Mouse (Mus musculus) small intestine, adult 2 months (tissue): ENCODE results near the gene Cdk5. TPM values are rescaled to one million over a fixed set of nuclear protein-coding genes. Genes with fewer than 3 reads are reported as not detected.

ENCODE experiments used
- H3K27ac ChIP-seq: fragments of 200-500 bp; 2 replicates; pipeline ENCODE4 v1.5.1; 2012; ENCODE audit warnings: low read depth, low read length, control low read depth, inconsistent platforms; ENCODE audit not compliant: insufficient read depth
- H3K27me3 ChIP-seq: fragments of 200-500 bp; 2 replicates; pipeline ENCODE4 v1.6.1; 2012; ENCODE audit warnings: mild to moderate bottlenecking, moderate library complexity, low read length, inconsistent platforms; ENCODE audit not compliant: control insufficient read depth, insufficient read depth
- H3K36me3 ChIP-seq: fragments of 200-500 bp; 2 replicates; pipeline ENCODE4 v1.6.1; 2012; ENCODE audit warnings: mild to moderate bottlenecking, low read length, control low read depth, inconsistent platforms; ENCODE audit not compliant: control insufficient read depth, insufficient read depth
- H3K4me1 ChIP-seq: fragments of 200-500 bp; 2 replicates; pipeline ENCODE4 v1.6.1; 2012; ENCODE audit warnings: low read length, inconsistent platforms, mixed read lengths; ENCODE audit not compliant: control insufficient read depth, insufficient read depth, insufficient read length
- H3K4me3 ChIP-seq: fragments of 200-500 bp; 2 replicates; pipeline ENCODE4 v1.5.1; 2012; ENCODE audit warnings: low read depth, mild to moderate bottlenecking, control low read depth, inconsistent platforms, low read length, moderate library complexity
- CTCF ChIP-seq: fragments of 200-500 bp; IDR thresholded peaks from 2 replicates; pipeline ENCODE4 v1.5.1; 2012; ENCODE audit warnings: low read depth, mild to moderate bottlenecking, control low read depth, inconsistent platforms, low read length, moderate library complexity, mixed read lengths; ENCODE audit not compliant: insufficient replicate concordance, insufficient read length; ENCODE audit errors: extremely low read depth
- POLR2A ChIP-seq: fragments of 200-500 bp; IDR thresholded peaks from 2 replicates; pipeline ENCODE4 v1.6.1; 2012; ENCODE audit warnings: low read depth, mild to moderate bottlenecking, control low read depth, inconsistent platforms, low read length, moderate library complexity
- WGBS: fragments of 180-500 bp; shearing (Covaris S2); methylation state at CpG from one replicate; pipeline ENCODE4 v1.1.7; 2018; 5-methylcytosine and 5-hydroxymethylcytosine counted together
- polyA plus RNA-seq: library from polyadenylated mRNA; depleted of rRNA; stranded (reverse); fragments of >200 nt; gene quantifications from 2 replicates; pipeline ENCODE4 v1.2.3, GENCODE M21; 2012

Cdk5 gene
- polyA plus RNA-seq, 1 experiment = 64.7 TPM

DNA sequence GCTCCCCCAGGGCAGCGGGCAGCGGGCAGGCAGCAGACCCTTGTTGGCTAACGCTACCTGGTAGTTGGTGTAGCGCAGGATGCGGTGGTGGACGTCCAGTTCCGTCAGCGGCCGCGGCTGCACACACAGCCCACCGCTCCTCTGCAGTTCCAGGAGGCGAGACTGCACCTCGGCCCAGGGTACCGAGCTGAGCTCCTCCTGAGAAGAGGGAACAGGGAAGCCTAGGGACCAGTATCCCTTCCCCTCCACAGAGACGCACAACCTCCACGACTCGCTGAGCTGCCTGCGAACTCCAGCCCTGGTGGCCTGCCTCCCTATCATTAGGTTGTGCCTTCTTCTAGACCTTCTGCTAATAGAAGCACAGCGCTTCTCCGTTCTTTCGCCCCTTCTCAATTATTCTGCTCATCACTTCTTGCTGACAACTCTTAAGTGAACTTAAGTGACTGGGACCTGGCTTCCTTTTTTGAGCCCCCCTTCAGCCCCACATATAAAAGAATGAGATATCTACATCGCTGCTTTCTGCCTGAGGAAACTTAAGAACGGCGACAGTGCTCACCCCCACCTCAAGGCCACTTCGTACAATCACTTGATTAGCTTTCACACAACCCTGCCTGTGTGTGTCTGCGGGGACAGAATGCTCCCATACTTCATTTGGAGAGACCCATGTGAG lies 34.9 kb downstream of the Cdk5 start:
- Histone ChIP-seq H3K4me3 (peak overlapping the region; percentile 55), H3K4me1 (peaks cover 21% of the 10 kb centered on the region), H3K27ac (no peak overlapping the region), H3K27me3 (peaks cover 14% of the 10 kb centered on the region; the same call in 1 of the 2 replicates), H3K36me3 (no peaks in the 10 kb centered on the region)
- TF ChIP-seq CTCF (no peak), POLR2A (no peak)
- 41% methylated on average over 26 of the region's 26 CpGs for WGBS

DNA sequence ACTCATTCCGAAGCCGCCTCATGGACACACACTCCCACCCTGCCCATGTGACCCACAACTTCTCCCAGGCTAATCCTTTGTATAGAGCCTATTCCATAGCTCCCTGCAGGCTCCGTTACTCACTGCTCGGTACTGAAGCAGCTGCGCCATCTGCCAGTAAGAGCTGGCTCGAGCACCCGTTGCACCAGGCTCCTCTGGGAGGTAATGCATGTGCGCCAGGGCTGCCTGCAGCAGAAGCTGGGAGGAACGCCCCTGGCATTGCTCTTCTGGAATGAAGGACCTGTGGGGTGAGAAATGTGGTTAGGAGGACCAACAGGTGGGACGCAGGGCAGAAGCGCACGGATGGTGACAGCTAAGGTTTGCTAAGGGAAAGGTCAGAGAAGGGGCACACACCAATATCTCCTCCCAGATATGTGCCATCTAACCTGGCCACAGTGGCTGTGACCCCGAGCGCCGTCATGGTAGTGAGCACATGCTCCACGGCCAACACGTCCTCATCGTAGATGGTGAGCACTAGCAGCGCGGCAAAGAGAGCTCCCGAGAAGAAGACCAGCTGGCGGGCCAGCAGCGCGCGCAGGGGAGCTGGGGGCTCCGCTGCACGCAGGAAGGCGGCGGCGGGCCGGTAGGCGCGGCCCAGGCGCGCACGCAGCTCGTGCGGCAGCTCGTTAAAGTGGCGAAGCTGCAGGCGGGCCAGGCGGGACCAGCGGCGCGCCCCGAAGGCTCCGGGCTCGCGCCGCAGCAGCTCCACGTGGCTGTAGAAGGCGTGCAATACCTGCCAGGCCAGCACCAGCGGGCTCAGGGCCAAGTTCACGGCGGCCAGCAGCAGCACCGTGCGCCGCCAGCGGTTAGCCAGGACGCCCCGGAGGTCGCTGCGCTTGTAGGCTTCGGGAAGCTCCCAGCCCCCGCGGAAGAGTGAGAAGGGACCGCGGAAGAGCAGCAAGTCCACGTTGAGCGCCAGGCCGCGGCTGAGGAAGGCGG lies 35.8 kb downstream of the Cdk5 start:
- WGBS = 1% methylated on average over 73 of the region's 73 CpGs
- H3K36me3 ChIP-seq = no peaks in the 10 kb centered on the region
- H3K4me3 ChIP-seq = peak overlapping the region; percentile 55
- TF ChIP-seq CTCF (no peak), POLR2A (no peak)
- peaks cover 25% of the 10 kb centered on the region for H3K4me1 ChIP-seq
- H3K27me3 ChIP-seq = peaks cover 14% of the 10 kb centered on the region; the same call in 1 of the 2 replicates
- no peak overlapping the region for H3K27ac ChIP-seq

DNA sequence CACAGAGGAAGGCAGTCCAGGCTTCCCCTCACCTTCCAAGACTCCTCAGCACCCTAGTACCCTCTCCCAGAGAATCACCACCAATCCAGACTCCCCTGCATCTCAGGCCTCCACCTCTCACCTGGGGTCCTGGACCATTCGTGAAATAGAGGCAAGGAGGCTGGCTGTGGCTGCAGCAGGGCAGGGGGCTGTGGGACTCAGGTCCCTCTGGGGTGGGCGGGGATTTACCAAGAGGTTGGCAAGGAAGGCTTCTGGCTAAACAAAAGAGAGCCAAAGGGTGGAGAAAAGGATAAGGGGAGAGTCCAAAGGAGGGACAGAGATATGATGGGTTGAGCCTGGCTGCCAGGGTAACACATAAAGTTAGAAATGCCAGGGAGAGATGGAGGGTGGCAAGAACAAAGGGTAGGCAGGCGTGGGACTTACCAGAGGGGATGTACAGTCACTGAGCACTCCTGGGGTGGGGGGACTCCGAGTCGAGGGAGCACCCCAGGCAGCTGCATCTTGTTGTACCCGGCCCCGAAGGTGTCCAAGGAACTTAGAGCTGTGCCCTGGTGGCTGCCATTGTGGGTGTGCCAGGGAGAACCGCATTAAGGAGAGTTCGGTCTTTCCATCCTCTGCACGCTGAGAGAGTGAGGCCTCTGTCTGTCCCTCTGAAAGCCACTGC lies 37.3 kb downstream of the Cdk5 start:
- 85% methylated on average over 10 of the region's 10 CpGs for WGBS
- no peak for TF ChIP-seq CTCF
- no peak for TF ChIP-seq POLR2A

DNA sequence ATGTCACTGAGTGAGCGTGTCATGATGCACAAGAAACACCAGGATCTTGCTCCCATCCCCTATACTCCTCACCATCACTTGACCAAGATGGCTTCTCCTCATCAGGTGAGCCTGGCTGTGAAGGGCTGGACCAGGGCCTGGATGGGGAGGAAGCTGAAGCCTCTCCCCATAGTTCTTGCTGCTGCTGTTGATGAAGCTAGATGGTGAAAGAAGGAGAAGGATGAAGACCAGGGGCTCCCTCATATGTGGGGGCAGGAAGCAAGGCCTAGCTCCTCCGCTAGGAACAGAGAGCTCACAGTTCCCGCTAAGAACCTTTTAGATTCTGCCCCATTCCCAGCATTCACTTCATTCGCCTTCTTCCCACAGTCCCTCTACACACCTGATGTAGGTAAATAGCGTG lies 38.0 kb downstream of the Cdk5 start:
- no peak overlapping the region for H3K27ac ChIP-seq
- TF ChIP-seq CTCF = no peak
- TF ChIP-seq POLR2A = no peak
- WGBS = 93% methylated on average over 5 of the region's 5 CpGs
- no peak overlapping the region for H3K4me3 ChIP-seq
- peaks cover 25% of the 10 kb centered on the region for H3K4me1 ChIP-seq
- no peaks in the 10 kb centered on the region for H3K36me3 ChIP-seq
- peaks cover 14% of the 10 kb centered on the region; the same call in 1 of the 2 replicates for H3K27me3 ChIP-seq

More for the DNA sequence above, 37.3 kb downstream of the Cdk5 start:
- peaks cover 14% of the 10 kb centered on the region; the same call in 1 of the 2 replicates for H3K27me3 ChIP-seq
- no peak overlapping the region for H3K27ac ChIP-seq
- no peak overlapping the region for H3K4me3 ChIP-seq
- peaks cover 25% of the 10 kb centered on the region for H3K4me1 ChIP-seq
- no peaks in the 10 kb centered on the region for H3K36me3 ChIP-seq

DNA sequence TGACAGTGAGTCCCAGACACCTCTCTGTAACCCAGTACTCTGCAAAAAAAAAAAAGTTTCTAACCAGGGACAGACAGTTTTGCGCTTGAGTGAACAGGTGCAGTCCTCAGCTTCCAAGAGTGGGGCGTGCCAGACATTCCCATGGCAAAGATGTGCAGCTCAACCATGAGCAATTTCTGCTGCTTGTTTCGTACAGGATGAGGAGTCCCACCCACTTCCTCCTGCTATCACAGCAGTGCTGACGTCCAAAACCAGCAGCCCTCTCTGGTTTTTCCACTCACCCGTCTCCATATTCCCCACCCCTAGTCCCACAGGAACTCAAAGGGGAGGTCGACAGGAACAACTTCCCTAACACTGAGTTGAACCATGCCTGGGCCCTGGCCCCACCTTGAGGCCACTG lies 38.9 kb downstream of the Cdk5 start:
- peaks cover 14% of the 10 kb centered on the region; the same call in 1 of the 2 replicates for H3K27me3 ChIP-seq
- H3K27ac ChIP-seq = no peak overlapping the region
- no peaks in the 10 kb centered on the region for H3K36me3 ChIP-seq
- H3K4me3 ChIP-seq = no peak overlapping the region
- H3K4me1 ChIP-seq = peaks cover 24% of the 10 kb centered on the region
- no peak for TF ChIP-seq CTCF
- TF ChIP-seq POLR2A = no peak
- 61% methylated on average over 6 of the region's 6 CpGs for WGBS

DNA sequence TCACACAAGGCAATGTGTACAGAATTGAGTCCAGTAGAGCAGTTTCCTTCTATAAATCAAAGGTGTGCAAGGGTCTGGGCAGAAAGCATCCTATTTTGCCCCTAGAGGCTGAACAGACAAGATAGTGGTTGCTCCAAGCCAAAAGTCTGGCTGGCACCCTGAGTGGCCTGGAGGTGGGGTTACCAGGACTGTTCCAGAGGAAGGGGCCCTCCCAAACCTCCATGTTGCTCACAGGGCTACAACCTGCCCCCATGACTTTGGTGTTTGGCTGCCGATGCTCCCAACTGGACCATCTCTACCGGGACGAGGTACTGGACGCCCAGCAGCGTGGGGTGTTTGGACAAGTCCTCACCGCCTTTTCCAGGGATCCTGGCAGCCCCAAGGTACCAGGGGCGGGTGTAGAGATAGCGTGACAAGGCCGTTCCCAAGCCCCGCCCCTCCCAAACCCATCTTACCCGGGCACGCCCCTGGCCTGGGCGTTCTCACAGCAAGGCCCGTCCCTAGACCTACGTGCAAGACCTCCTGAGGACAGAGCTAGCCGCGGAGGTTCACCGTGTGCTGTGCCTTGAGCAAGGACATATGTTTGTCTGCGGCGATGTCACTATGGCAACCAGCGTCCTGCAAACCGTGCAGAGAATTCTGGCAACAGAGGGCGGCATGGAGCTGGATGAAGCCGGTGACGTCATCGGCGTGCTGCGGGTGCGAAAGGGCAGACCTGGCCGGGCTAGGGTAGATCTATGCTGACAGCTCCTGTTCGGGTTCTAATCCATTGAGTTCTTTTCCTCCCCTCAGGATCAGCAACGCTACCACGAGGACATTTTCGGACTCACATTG lies 40.1 kb downstream of the Cdk5 start:
- no peak overlapping the region for H3K27ac ChIP-seq
- TF ChIP-seq CTCF (peak; percentile 52; the same call in 1 of the 2 replicates), POLR2A (no peak)
- 3% methylated on average over 34 of the region's 34 CpGs for WGBS

More for the DNA sequence above, 40.1 kb downstream of the Cdk5 start:
- Histone ChIP-seq H3K4me3 (peak overlapping the region; percentile 59), H3K4me1 (peaks cover 20% of the 10 kb centered on the region), H3K27me3 (peaks cover 12% of the 10 kb centered on the region; the same call in 1 of the 2 replicates), H3K36me3 (no peaks in the 10 kb centered on the region)
